Mouse (Mus musculus) adrenal gland (tissue): Measurements from ENCODE around the gene Rapsn.
"Not testable (repeated sequence)": the region's sequence is repeated elsewhere in the genome, so short reads cannot be mapped to it uniquely, and the experiment has no call there.

ENCODE experiments used
- intact Hi-C: fragments of 180-260 bp; cut with DNase I; formaldehyde crosslinking; loops from one replicate; pipeline ENCODE4 v1.15.1; 2025
- long read RNA-seq, 2 experiments: library from polyadenylated mRNA; unstranded; transcript quantifications; one replicate each; pipeline ENCODE4 v2.0.0; 2020; ENCODE audit warnings: borderline replicate concordance in 1 of 2; ENCODE audit not compliant: insufficient replicate concordance in 1 of 2

Rapsn gene
- long read RNA-seq, experiment 1, partial matches to known transcripts, result 1 of 5 reads
- long read RNA-seq, experiment 1, other reads (novel, unspliced or antisense), result 0 of 5 reads
- long read RNA-seq, experiment 2, partial matches to known transcripts, result 0 of 4 reads
- long read RNA-seq, experiment 2, other reads (novel, unspliced or antisense), result 0 of 4 reads

- intact Hi-C loops, result no loop called here
Measured at GRCm38 (mm10) chr2:91035385-91035784, at the start of gene Rapsn. Gene Rapsn, plus strand, starts transcription at chr2:91035620.

- intact Hi-C loops, result no loop called here
Measured at GRCm38 (mm10) chr2:90986055-90986454, 49.4 kb upstream of the Rapsn start.

DNA sequence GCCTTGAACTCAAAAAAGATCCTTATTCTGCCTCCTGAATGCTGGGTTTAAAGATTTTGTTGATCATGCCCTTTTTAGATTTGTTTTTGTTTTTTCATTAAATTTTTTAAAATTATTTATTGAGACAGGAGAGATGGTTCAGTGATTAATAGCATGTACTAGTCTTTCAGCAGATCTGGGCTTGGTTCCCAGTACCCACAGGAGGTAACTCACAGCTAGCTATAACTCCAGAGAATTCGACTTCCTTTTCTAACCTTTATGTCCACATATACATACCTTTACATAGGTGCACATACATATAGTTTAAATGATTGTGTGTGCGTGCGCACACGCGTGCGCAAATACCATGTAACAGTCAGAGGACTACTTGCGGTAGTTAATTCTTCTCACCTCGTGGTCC is 26.9 kb upstream of the Rapsn start:
- intact Hi-C loops, result no loop called here

- intact Hi-C loops, result no loop called here
Measured at GRCm38 (mm10) chr2:91013881-91014280, 21.5 kb upstream of the Rapsn start.

- intact Hi-C loops, result no loop called here
Measured at GRCm38 (mm10) chr2:91015386-91015785, 20.0 kb upstream of the Rapsn start.

DNA sequence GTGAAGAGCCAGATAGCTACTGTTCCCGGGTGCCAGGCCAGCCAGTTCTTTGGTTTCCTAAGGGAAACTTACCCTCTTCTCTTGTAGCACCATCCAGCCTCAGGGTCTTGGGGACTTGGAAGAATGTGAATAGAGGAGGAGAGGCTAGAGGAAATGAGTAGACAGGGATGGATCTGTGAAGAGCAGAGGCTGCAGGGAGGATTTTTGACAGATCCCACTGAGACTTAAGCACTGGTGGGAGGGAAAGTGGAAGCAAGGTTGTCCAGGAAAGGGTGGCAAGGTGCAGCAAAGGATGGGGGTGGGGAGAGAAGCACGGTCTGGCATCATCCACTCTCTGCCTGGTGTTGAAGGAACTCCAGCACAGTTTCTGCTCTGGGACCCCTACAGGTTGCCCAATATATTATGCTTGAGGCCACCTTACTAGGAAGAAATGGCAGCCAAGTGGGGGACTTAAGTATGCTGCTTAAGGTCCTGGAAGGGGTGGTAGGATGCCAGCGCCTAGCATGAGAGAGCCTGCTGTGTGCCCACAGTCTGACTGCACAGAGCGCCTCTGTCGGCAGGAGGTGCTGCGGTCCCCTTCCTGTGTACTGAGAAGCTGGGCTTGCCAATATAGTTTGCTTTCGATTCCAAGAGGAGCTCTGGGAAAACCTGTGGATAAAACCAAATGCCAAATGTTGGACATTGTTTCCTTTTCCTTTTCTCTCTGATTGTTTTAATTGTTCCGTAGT is 17.2 kb upstream of the Rapsn start:
- intact Hi-C loops, result no loop called here

- intact Hi-C loops, result no loop called here
Measured at GRCm38 (mm10) chr2:91019911-91020310, 15.5 kb upstream of the Rapsn start.

DNA sequence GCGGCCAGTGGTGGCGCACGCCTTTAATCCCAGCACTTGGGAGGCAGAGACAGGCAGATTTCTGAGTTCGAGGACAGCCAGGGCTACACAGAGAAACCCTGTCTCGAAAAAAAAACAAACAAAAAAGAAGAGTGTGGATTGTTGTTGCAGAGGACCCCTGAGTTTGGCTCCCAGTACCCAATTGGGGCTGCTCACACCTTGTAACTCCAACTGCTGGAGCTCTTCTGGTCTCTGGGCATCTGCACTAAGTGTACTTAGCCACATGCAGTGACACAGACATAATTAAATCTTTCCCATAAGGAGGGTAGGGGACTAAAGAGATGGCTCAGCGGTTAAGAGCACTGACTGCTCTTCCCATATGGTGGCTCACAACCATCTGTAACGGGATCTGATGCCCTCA is 13.2 kb upstream of the Rapsn start:
- intact Hi-C loops, result not testable (repeated sequence)

DNA sequence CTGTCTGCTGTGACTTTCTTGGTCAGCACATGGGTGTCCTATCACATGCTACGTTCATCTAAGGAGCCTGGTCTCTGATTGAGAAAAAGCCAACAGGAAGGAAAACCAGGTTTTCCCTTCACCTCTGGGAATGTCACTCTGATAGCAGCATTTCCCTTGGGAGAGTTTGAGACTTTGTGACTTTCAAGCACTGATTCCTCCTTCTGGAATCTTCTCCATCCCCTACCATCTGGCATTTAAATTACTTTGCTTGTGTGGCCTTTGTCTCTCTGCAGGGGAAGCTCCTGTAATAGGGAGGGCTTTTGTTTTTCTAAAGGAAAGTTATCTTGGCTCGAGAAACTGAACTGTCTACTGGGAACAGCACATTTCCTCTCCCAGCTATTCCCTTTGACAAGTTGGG is 12.3 kb upstream of the Rapsn start:
- intact Hi-C loops, result no loop called here

DNA sequence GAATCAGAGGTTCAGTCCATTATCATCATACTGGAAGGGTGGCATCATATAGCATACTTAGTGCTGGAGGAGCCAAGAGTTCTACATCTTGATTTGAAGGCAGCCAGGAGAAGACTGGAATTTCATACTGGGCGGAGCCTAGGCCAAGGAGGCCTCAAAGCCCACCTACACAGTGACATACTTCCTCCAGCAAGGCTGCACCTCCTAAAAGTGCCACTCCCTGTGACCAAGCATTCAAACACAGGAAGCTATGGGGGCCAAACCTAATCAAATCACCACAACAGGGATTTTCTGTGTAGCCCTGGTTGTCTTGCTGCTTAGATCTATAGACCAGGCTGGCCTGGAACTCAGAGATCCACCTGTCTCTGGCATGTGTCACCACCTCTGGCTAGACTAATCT is 11.5 kb upstream of the Rapsn start:
- intact Hi-C loops, result no loop called here

- intact Hi-C loops, result no loop called here
Measured at GRCm38 (mm10) chr2:91025081-91025516, 10.3 kb upstream of the Rapsn start.

GRCm38 (mm10) chr2:91026491-91026890 is 8.9 kb upstream of the Rapsn start:
- intact Hi-C loops, result no loop called here

DNA sequence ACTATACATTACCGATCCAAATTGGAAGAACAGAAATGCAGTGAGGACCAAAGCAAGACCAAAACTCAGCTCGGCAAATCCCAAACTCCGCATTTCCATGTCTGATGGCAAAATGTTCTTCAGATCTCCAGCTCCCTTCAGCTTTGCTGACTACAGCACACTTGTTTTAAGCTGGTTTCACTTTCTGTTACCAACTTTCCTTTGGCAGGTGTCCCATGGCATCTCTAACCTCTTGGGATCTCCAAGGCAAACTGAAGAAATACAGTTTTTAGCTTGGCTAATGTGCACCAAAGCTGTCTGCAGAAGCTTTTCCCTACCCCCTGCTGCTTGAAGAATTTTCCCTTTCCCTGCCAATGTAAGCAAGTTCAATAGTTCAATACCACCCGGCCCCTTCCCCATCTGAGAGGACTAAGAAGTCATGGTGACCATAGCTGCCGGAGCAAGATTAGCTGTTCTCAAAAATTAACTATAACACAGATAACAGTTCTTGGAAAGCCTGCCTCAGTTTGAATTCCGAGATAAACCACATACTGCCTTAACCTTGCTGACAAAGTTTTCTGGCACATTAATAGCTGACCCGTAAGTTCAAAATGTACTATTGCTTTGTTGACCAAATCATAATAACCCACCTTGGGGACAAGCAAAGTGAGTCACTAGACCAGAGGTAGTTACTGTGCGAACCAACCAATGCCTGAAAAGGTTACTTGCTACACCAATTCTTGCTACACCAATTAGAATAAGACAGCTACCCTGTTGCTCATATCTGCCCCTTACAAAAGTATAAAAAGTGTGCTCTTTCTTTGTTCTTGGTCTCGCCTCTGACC is 7.8 kb upstream of the Rapsn start:
- intact Hi-C loops, result no loop called here

GRCm38 (mm10) chr2:91031216-91031615 is 4.2 kb upstream of the Rapsn start:
- intact Hi-C loops, result no loop called here

GRCm38 (mm10) chr2:91033000-91033399 is 2.4 kb upstream of the Rapsn start:
- intact Hi-C loops, result no loop called here

GRCm38 (mm10) chr2:91041786-91042185 is 6.4 kb downstream of the Rapsn start:
- intact Hi-C loops, result no loop called here

DNA sequence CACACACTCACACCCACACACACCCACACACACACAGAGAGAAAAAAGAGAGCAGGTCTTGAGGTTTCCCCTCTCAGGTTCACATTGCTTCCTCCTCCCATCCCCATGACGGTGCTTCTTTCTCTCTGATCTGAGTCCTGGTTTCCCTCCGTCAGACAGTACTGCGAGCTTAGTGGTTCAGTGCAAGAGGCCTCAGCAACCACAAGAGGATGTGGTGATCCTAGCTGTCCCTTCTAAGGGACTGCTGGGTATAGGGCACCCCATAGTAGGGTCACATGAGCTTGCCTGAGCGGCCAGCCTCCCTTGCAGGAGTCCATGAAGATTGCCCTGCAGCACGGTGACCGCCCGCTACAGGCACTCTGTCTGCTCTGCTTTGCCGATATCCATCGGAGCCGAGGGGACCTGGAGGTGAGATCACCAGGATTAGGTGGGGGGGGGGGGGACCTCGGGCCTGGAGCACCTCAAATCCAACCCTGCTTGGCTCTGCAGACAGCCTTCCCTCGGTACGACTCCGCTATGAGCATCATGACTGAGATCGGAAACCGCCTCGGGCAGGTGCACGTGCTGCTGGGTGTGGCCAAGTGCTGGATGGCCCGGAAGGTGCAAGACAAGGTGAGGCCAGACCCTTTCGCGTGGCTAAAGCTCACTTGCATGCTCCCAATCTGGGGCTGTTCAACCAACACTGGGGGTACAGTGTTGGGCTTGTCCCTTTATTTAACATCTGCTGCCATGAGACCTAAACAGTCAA is 7.4 kb downstream of the Rapsn start:
- intact Hi-C loops, result no loop called here

- intact Hi-C loops, result no loop called here
Measured at GRCm38 (mm10) chr2:91044727-91045126, 9.3 kb downstream of the Rapsn start.

- intact Hi-C loops, result not testable (repeated sequence)
Measured at GRCm38 (mm10) chr2:91045805-91046204, 10.4 kb downstream of the Rapsn start.

GRCm38 (mm10) chr2:91047359-91047758 is 11.9 kb downstream of the Rapsn start:
- intact Hi-C loops, result no loop called here

DNA sequence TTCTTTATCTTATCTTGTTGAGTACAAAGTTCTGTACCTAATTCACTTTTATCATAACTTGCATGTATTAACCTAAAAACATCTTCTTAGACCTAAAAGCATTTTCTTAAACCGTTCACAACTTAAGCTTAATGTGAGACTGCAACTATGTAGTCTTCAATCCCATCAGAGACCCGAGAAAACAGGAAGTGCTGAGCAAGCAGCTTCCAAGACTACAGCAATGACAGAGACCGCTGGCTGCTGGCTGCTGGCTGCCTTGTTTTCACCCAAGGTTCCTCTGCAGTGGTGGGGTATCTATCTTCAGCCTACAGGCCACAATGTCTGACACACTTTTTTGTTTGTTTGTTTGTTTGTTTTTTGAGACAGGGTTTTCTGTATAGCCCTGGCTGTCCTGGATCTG is 16.5 kb downstream of the Rapsn start:
- intact Hi-C loops, result no loop called here

DNA sequence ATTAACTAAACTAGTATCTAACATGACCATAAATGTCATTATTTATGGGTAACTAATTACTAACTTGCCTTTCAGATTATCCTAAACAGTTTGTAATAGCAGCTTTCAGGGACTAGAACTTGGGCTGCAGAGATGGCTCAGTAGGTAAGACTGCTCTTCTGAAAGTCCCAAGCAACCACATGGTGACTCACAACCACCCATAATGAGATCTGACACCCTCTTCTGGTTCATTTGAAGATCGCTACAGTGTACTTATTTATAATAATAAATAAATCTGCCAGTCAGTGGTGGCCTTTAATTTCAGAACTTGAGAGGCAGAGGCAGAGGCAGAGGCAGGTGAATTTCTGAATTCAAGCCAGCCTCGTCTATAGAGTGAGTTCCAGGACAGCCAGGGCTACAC is 17.3 kb downstream of the Rapsn start:
- intact Hi-C loops, result no loop called here
